Mouse (Mus musculus) CH12F3 (cell line): ENCODE results near the gene Rab11fip2.

Experiments
- in situ Hi-C: fragments of 300-500 bp; cut with MboI; formaldehyde crosslinking; loops from 2 replicates; pipeline ENCODE4 v1.14.3; 2020; ENCODE audit warnings: low sequenced_read_pairs

Rab11fip2 gene

GRCm38 (mm10) chr19:59860799-59861198 lies 82.7 kb downstream of the Rab11fip2 start:
- in situ Hi-C loops, result no loop called here

DNA sequence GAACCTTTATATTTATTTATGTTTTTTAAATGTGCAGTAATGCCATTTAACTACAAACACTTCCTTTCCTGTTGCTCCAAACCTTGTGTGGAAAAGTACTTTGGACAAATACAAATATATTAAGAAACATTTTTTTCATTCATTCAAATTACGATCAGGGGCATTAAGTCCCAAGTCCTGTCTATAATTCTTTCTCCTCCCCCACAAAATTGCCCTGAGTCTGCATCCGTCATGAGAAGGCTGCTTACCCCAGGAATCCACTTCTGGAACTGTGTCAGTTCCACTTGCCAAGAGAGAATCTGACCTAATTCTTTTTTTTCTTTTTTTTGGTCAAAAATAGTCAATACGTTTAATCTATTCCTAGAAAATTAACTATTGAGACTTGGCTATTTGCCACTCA lies 90.4 kb downstream of the Rab11fip2 start:
- in situ Hi-C loops, result no loop called here
